Mouse (Mus musculus) forebrain, embryonic 11.5 days (tissue): ENCODE results near the gene Fgb. TPM values are rescaled to one million over a fixed set of nuclear protein-coding genes. Genes with fewer than 3 reads are reported as not detected.

ENCODE experiments used
- ATAC-seq: fragments of 200-750 bp; cut with Nextera tagmentation; replicated peaks from 2 replicates; pipeline ENCODE4 v1.8.0; 2017; ENCODE audit warnings: moderate TSS enrichment; ENCODE audit not compliant: low FRiP score
- DNase-seq: peaks from one replicate; pipeline ENCODE4 v3.0.0-alpha.2; 2017; ENCODE audit warnings: low spot score
- H3K27ac ChIP-seq: fragments of 300-500 bp; sonication (generic); 2 replicates; pipeline ENCODE4 v1.5.1; 2014; ENCODE audit warnings: low read depth, low read length
- H3K27me3 ChIP-seq: fragments of 300-500 bp; sonication (generic); 2 replicates; pipeline ENCODE4 v1.6.1; 2014; ENCODE audit warnings: mild to moderate bottlenecking, low read length, mixed read lengths; ENCODE audit not compliant: control insufficient read depth, insufficient read depth
- H3K36me3 ChIP-seq: fragments of 300-500 bp; sonication (generic); 2 replicates; pipeline ENCODE4 v1.6.1; 2014; ENCODE audit warnings: mild to moderate bottlenecking, low read length, moderate library complexity, mixed read lengths; ENCODE audit not compliant: control insufficient read depth, insufficient read depth
- H3K4me1 ChIP-seq: fragments of 300-500 bp; sonication (generic); replicated peaks from 2 replicates; pipeline ENCODE4 v1.6.1; 2014; ENCODE audit warnings: low read length, mixed read lengths; ENCODE audit not compliant: control insufficient read depth, insufficient read depth
- H3K4me2 ChIP-seq: fragments of 300-500 bp; sonication (generic); 2 replicates; pipeline ENCODE4 v1.6.1; 2014; ENCODE audit warnings: low read depth, mild to moderate bottlenecking, low read length, moderate library complexity, mixed read lengths; ENCODE audit not compliant: severe bottlenecking
- H3K4me3 ChIP-seq: fragments of 300-500 bp; sonication (generic); 2 replicates; pipeline ENCODE4 v1.5.1; 2014; ENCODE audit warnings: low read depth, low read length
- H3K9ac ChIP-seq: fragments of 300-500 bp; sonication (generic); 2 replicates; pipeline ENCODE4 v1.6.1; 2014; ENCODE audit warnings: low read length
- H3K9me3 ChIP-seq: fragments of 300-500 bp; sonication (generic); 2 replicates; pipeline ENCODE4 v1.6.1; 2016; ENCODE audit warnings: low read length, mixed read lengths; ENCODE audit not compliant: control insufficient read depth
- WGBS: fragments of 180-500 bp; shearing (Covaris S2); extraction: QIAGEN DNeasy Blood & Tissue Kit; methylation state at CpG from one replicate; pipeline ENCODE4 v1.1.7; 2014; 5-methylcytosine and 5-hydroxymethylcytosine counted together
- polyA plus RNA-seq: library from polyadenylated mRNA; unstranded; fragments of >200 nt; fragmentation: Nextera tagmentation; extraction: Ambion mirVana; gene quantifications from 2 replicates; pipeline ENCODE4 v1.2.1, GENCODE M21; 2014

Gene Fgb
- polyA plus RNA-seq, 1 experiment from 2014 or later, result not detected

DNA sequence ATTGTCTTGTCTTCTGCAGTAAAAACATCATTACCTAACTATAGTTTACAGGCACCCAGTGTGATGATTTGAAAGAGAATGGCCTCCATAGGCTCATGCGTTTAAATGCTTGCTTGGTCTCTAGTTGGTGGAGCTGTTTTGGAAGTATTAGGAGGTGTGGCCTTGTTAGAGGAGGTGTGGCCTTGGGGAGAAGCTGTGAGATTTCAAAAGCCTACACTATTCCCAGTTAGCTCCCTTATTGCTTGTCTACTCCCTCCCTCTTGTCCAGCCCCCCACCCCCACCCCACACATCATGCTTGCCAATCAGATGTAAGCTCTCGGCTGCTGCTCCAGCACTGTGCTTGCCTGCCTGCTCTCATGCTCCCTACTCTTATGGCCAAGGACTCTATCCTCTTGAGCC lies 7.4 kb upstream of the Fgb start:
- no peak overlapping the region for H3K4me3 ChIP-seq
- no peak overlapping the region for H3K9ac ChIP-seq
- H3K4me2 ChIP-seq, result no peak overlapping the region
- ATAC-seq (no peak), DNase-seq (no peak)
- H3K4me1 ChIP-seq, result peaks cover 3% of the 10 kb centered on the region; the same call in 1 of the 2 replicates
- 92% methylated on average over 2 of the region's 2 CpGs for WGBS
- H3K36me3 ChIP-seq, result peaks cover 3% of the 10 kb centered on the region; the same call in 1 of the 2 replicates
- no peak overlapping the region for H3K27ac ChIP-seq
- no peaks in the 10 kb centered on the region for H3K27me3 ChIP-seq
- H3K9me3 ChIP-seq, result no peaks in the 10 kb centered on the region

GRCm38 (mm10) chr3:83055281-83056038 lies 5.8 kb upstream of the Fgb start, which contains the start of gene Plrg1:
Gene Plrg1, plus strand, starts transcription at chr3:83055522.
- under 1% methylated on average over 61 of the region's 61 CpGs for WGBS
- Histone ChIP-seq H3K27ac (no peak within 1 kb of the TSS), H3K9me3 (no peaks in the 10 kb centered on the region), H3K9ac (peak within 1 kb of the TSS; percentile 75), H3K4me2 (peak within 1 kb of the TSS; percentile 68), H3K27me3 (no peaks in the 10 kb centered on the region), H3K36me3 (peaks cover 3% of the 10 kb centered on the region; the same call in 1 of the 2 replicates), H3K4me1 (peaks cover 3% of the 10 kb centered on the region; the same call in 1 of the 2 replicates), H3K4me3 (peak within 1 kb of the TSS; percentile 76)
- ATAC-seq, result peak; percentile 99
- peak; percentile 99 for DNase-seq

GRCm38 (mm10) chr3:83054759-83055158 lies 5.1 kb upstream of the Fgb start:
- WGBS, result 36% methylated on average over 13 of the region's 13 CpGs
- no peak overlapping the region for H3K27ac ChIP-seq
- H3K4me1 ChIP-seq, result peaks cover 3% of the 10 kb centered on the region; the same call in 1 of the 2 replicates
- H3K9me3 ChIP-seq, result no peaks in the 10 kb centered on the region
- peak overlapping the region; percentile 76 for H3K4me3 ChIP-seq
- DNase-seq, result no peak
- no peaks in the 10 kb centered on the region for H3K27me3 ChIP-seq
- no peak overlapping the region for H3K9ac ChIP-seq
- no peak overlapping the region for H3K4me2 ChIP-seq
- no peak for ATAC-seq
- H3K36me3 ChIP-seq, result no peaks in the 10 kb centered on the region; the same call in 1 of the 2 replicates

DNA sequence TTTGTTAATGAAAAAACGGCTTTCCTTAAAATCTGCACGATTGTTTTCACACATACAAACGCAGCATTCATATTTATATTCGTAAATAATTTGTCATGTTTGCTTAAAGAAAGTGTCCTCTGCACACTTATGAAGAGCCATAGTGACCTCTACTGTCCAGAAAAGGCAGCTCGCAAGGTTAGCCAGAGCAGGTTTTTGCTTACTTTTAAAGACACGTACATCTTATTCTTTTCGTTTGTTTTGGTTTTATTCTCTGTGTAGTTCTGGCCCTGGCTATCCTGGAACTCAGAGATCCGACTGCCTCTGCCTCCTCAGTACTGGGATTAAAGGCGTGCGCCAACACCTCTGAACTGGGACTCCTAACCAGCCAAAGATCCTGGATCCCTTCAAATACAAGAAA lies 4.1 kb upstream of the Fgb start:
- WGBS, result 38% methylated on average over 10 of the region's 10 CpGs
- DNase-seq, result no peak
- no peak overlapping the region for H3K9ac ChIP-seq

DNA sequence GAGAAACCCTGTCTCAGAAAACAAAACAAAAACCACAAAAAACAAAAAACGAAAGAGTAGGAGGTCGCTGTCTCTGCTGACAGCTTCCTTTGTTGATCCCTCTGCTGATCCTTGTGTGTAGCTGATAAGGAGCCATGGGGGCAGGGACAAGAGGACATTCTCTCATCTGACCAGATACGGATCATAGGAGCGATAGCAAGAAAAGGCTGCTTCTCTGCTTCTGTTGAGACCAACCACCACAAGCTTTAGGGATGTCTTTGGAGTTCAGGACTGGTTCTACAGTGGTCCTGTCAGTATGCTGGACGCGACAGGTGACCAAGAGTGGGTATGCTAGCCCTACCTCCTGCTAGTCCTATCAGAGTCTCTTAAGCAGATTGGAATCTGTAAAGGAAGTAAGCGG lies 3.5 kb upstream of the Fgb start:
- Histone ChIP-seq H3K4me3 (no peak overlapping the region), H3K9me3 (no peaks in the 10 kb centered on the region), H3K9ac (no peak overlapping the region), H3K27me3 (no peaks in the 10 kb centered on the region), H3K4me1 (peaks cover 3% of the 10 kb centered on the region; the same call in 1 of the 2 replicates), H3K36me3 (no peaks in the 10 kb centered on the region; the same call in 1 of the 2 replicates), H3K27ac (no peak overlapping the region), H3K4me2 (no peak overlapping the region)
- ATAC-seq, result no peak
- no peak for DNase-seq
- WGBS, result 89% methylated on average over 7 of the region's 7 CpGs

More for the DNA sequence above, 4.1 kb upstream of the Fgb start:
- no peak overlapping the region for H3K4me3 ChIP-seq
- no peaks in the 10 kb centered on the region for H3K9me3 ChIP-seq
- no peak for ATAC-seq
- no peaks in the 10 kb centered on the region; the same call in 1 of the 2 replicates for H3K36me3 ChIP-seq
- peaks cover 3% of the 10 kb centered on the region; the same call in 1 of the 2 replicates for H3K4me1 ChIP-seq
- H3K4me2 ChIP-seq, result no peak overlapping the region
- H3K27ac ChIP-seq, result no peak overlapping the region
- H3K27me3 ChIP-seq, result no peaks in the 10 kb centered on the region

- 91% methylated on average over 5 of the region's 5 CpGs for WGBS
- no peak for DNase-seq
- no peaks in the 10 kb centered on the region for H3K27me3 ChIP-seq
- H3K9me3 ChIP-seq, result no peaks in the 10 kb centered on the region
- ATAC-seq, result no peak
- H3K27ac ChIP-seq, result no peak overlapping the region
- H3K4me3 ChIP-seq, result no peak overlapping the region
- H3K4me1 ChIP-seq, result peaks cover 3% of the 10 kb centered on the region; the same call in 1 of the 2 replicates
- no peaks in the 10 kb centered on the region; the same call in 1 of the 2 replicates for H3K36me3 ChIP-seq
- no peak overlapping the region for H3K9ac ChIP-seq
- no peak overlapping the region for H3K4me2 ChIP-seq
Measured at GRCm38 (mm10) chr3:83052102-83052501, 2.4 kb upstream of the Fgb start.

- H3K4me3 ChIP-seq, result no peak overlapping the region
- no peak overlapping the region for H3K4me2 ChIP-seq
- H3K27me3 ChIP-seq, result no peaks in the 10 kb centered on the region
- DNase-seq (no peak), ATAC-seq (no peak)
- 77% methylated on average over 5 of the region's 5 CpGs for WGBS
- no peaks in the 10 kb centered on the region for H3K36me3 ChIP-seq
- no peaks in the 10 kb centered on the region for H3K9me3 ChIP-seq
- no peak overlapping the region for H3K9ac ChIP-seq
- no peak overlapping the region for H3K27ac ChIP-seq
- no peaks in the 10 kb centered on the region for H3K4me1 ChIP-seq
Measured at GRCm38 (mm10) chr3:83050661-83051060, 998 bp upstream of the Fgb start.

- Histone ChIP-seq H3K9me3 (no peaks in the 10 kb centered on the region), H3K36me3 (no peaks in the 10 kb centered on the region), H3K4me3 (no peak overlapping the region), H3K4me2 (no peak overlapping the region), H3K4me1 (no peaks in the 10 kb centered on the region), H3K27ac (no peak overlapping the region), H3K9ac (no peak overlapping the region), H3K27me3 (no peaks in the 10 kb centered on the region)
- 91% methylated on average over 11 of the region's 11 CpGs for WGBS
- ATAC-seq, result no peak
- DNase-seq, result no peak
Measured at GRCm38 (mm10) chr3:83046649-83047048, 3.0 kb downstream of the Fgb start.

DNA sequence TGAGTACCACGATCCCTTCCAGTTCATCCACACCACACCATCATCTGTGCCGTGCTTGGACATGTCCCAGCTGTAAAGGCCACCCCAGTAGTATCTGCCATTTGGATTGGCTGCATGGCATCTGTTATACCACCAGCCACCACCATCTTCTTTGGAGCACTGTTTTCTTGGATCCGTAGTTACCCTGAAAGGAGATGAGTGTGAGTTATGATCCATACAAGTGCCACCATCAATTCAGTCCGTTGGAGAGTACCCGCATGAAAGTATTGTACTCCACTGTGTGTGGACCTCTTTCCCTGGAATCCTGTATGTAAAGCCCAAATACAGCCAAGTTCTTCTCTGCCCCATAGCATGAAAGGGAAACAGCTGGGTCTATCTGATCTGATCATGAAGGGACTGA lies 7.2 kb downstream of the Fgb start:
- no peak for DNase-seq
- H3K36me3 ChIP-seq, result no peaks in the 10 kb centered on the region
- H3K9ac ChIP-seq, result no peak overlapping the region
- no peak for ATAC-seq
- no peak overlapping the region for H3K4me2 ChIP-seq
- no peaks in the 10 kb centered on the region for H3K4me1 ChIP-seq
- H3K9me3 ChIP-seq, result no peaks in the 10 kb centered on the region
- no peaks in the 10 kb centered on the region for H3K27me3 ChIP-seq
- H3K27ac ChIP-seq, result no peak overlapping the region
- no peak overlapping the region for H3K4me3 ChIP-seq
- WGBS, result 89% methylated on average over 5 of the region's 5 CpGs
